Mouse (Mus musculus) hindbrain, embryonic 13.5 days (tissue): ENCODE measurements around the gene Tbc1d16. TPM values are rescaled to one million over a fixed set of nuclear protein-coding genes. Genes with fewer than 3 reads are reported as not detected.

Experiments
- microRNA-seq: library from miRNA; unstranded; fragments of <30 nt; microRNA quantifications from one replicate; pipeline ENCODE4, GENCODE M21; 2016
- polyA plus RNA-seq: library from polyadenylated mRNA; unstranded; fragments of >200 nt; fragmentation: Nextera tagmentation; extraction: Ambion mirVana; gene quantifications from 2 replicates; pipeline ENCODE4 v1.2.1, GENCODE M21; 2015

Tbc1d16 gene
- polyA plus RNA-seq, 1 experiment from 2014 or later, result 57.4 TPM

Small RNAs within 50 kb of the gene (microRNA-seq; reads per million reads assigned to microRNA genes)
- gene Mir6934, result 2.8 reads per million, percentile 4 among the genes with 10 or more reads in this experiment

Other genes with a start within 250 kb of the Tbc1d16 start
- not detected in 2 replicates for gene Enpp7, start 240.3 kb downstream of the Tbc1d16 start, polyA plus RNA-seq
- 20.3 and 24.2 TPM in 2 replicates for gene Cbx2, start 205.5 kb downstream of the Tbc1d16 start, polyA plus RNA-seq
- 10.0 and 11.1 TPM in 2 replicates for gene Cbx8, start 187.5 kb downstream of the Tbc1d16 start, polyA plus RNA-seq
- gene Cbx4, start 142.3 kb downstream of the Tbc1d16 start, polyA plus RNA-seq, result 14.1 and 15.8 TPM in 2 replicates
- gene Ccdc40, start 73 bp upstream of the Tbc1d16 start, polyA plus RNA-seq, result 14.6 and 18.0 TPM in 2 replicates
- gene Gaa, start 39.4 kb upstream of the Tbc1d16 start, polyA plus RNA-seq, result 59.6 and 62.3 TPM in 2 replicates
- 266 and 296 TPM in 2 replicates for gene Eif4a3, start 71.6 kb upstream of the Tbc1d16 start, polyA plus RNA-seq
- 0.06 and 0.09 TPM in 2 replicates for gene Card14, start 79.3 kb upstream of the Tbc1d16 start, polyA plus RNA-seq
- 4.7 and 5.5 TPM in 2 replicates for gene Sgsh, start 127.0 kb upstream of the Tbc1d16 start, polyA plus RNA-seq
- gene Slc26a11, start 127.1 kb upstream of the Tbc1d16 start, polyA plus RNA-seq, result 4.8 and 5.3 TPM in 2 replicates
- gene Rnf213, start 164.6 kb upstream of the Tbc1d16 start, polyA plus RNA-seq, result 0.70 and 0.94 TPM in 2 replicates